7 mouse cellular contexts compared by ENCODE assay signal in genomic region chr9:63755671-63756543, GRCm38 (mm10). TPM values are rescaled to one million over a fixed set of nuclear protein-coding genes. Genes with fewer than 3 reads are reported as not detected.
DNase-seq lines count a peak whose midpoint lies in the region; ATAC-seq and TF ChIP-seq lines count a peak whose summit lies in the region.

No protein-coding gene starts in this region.

- peak overlapping the region; percentile 90 for H3K4me2 ChIP-seq in embryonic facial prominence, embryonic 12.5 days (replicated peaks)
- H3K4me2 ChIP-seq in hindbrain, embryonic 14.5 days (replicated peaks), result peak overlapping the region; percentile 99
- peak overlapping the region; percentile 100 for H3K4me2 ChIP-seq in midbrain, embryonic 15.5 days

- peaks cover 12% of the 10 kb centered on the region; the same call in 1 of the 2 replicates for H3K4me1 ChIP-seq in spleen, adult 2 months (ENCODE audit: control insufficient read depth, insufficient read depth, insufficient read length)
- peaks cover 65% of the 10 kb centered on the region for H3K4me1 ChIP-seq in embryonic facial prominence, embryonic 12.5 days
- H3K4me1 ChIP-seq in hindbrain, embryonic 14.5 days (replicated peaks; ENCODE audit: control insufficient read depth, insufficient read depth, low read length), result peaks cover 45% of the 10 kb centered on the region
- H3K4me1 ChIP-seq in midbrain, embryonic 15.5 days, result peaks cover 52% of the 10 kb centered on the region

- H3K4me3 ChIP-seq in spleen, adult 2 months (ENCODE audit: extremely low read depth, insufficient read depth, insufficient read length), result peak overlapping the region; percentile 74
- peak overlapping the region; percentile 84 for H3K4me3 ChIP-seq in embryonic facial prominence, embryonic 12.5 days
- peak overlapping the region; percentile 71 for H3K4me3 ChIP-seq in hindbrain, embryonic 14.5 days (replicated peaks; ENCODE audit: low read length)
- H3K4me3 ChIP-seq in midbrain, embryonic 15.5 days, result peak overlapping the region; percentile 64

- H3K36me3 ChIP-seq in spleen, adult 2 months (ENCODE audit: control insufficient read depth, insufficient read depth, low read length), result no peaks in the 10 kb centered on the region
- H3K36me3 ChIP-seq in embryonic facial prominence, embryonic 12.5 days, result no peaks in the 10 kb centered on the region
- no peaks in the 10 kb centered on the region for H3K36me3 ChIP-seq in hindbrain, embryonic 14.5 days (replicated peaks; ENCODE audit: control insufficient read depth, insufficient read depth)
- no peaks in the 10 kb centered on the region for H3K36me3 ChIP-seq in midbrain, embryonic 15.5 days (replicated peaks)

- H3K27ac ChIP-seq in spleen, adult 2 months (ENCODE audit: insufficient read depth, low read length), result no peak overlapping the region
- peak overlapping the region; percentile 98 for H3K27ac ChIP-seq in embryonic facial prominence, embryonic 12.5 days
- peak overlapping the region; percentile 27; the same call in 1 of the 2 replicates for H3K27ac ChIP-seq in hindbrain, embryonic 14.5 days
- no peak overlapping the region for H3K27ac ChIP-seq in midbrain, embryonic 15.5 days

- WGBS in spleen, adult 2 months, result 11% methylated on average over 15 of the region's 15 CpGs
- 28% methylated on average over 15 of the region's 15 CpGs for WGBS in embryonic facial prominence, embryonic 12.5 days
- WGBS in hindbrain, embryonic 14.5 days, result 17% methylated on average over 15 of the region's 15 CpGs
- 16% methylated on average over 15 of the region's 15 CpGs for WGBS in midbrain, embryonic 15.5 days

- no peak for DNase-seq in spleen, adult 2 months (ENCODE audit: low read depth in 1 of 2, low spot score in 2 of 2)
- no peak for DNase-seq in spleen, postnatal 4 days (ENCODE audit: low spot score in 2 of 2)
- no peak for DNase-seq in hindbrain, embryonic 14.5 days (ENCODE audit: low spot score)
- no peak for DNase-seq in right cerebral cortex, postnatal 36 days (ENCODE audit: low spot score in 2 of 2)

- peak overlapping the region; percentile 97 for H3K9ac ChIP-seq in embryonic facial prominence, embryonic 12.5 days
- H3K9ac ChIP-seq in hindbrain, embryonic 14.5 days, result peak overlapping the region; percentile 73
- H3K9ac ChIP-seq in midbrain, embryonic 15.5 days, result peak overlapping the region; percentile 4

- TF ChIP-seq CTCF in spleen, adult 2 months (IDR thresholded peaks at IDR 0.05; ENCODE audit: extremely low read depth, insufficient read depth, insufficient read length, insufficient replicate concordance), result no peak

- no peak for ATAC-seq in embryonic facial prominence, embryonic 12.5 days (ENCODE audit: insufficient number of reproducible peaks, insufficient read depth, low FRiP score, low TSS enrichment)
- ATAC-seq in hindbrain, embryonic 14.5 days (ENCODE audit: low FRiP score), result no peak
- no peak for ATAC-seq in midbrain, embryonic 15.5 days (replicated peaks)
- ATAC-seq in inflammation-experienced regulatory T-cells, adult 6 months, result no peak

- H3K27me3 ChIP-seq in spleen, adult 2 months (ENCODE audit: control insufficient read depth, insufficient read depth, low read length), result no peaks in the 10 kb centered on the region
- no peaks in the 10 kb centered on the region for H3K27me3 ChIP-seq in embryonic facial prominence, embryonic 12.5 days
- H3K27me3 ChIP-seq in hindbrain, embryonic 14.5 days (ENCODE audit: control insufficient read depth, insufficient read depth, low read length), result no peaks in the 10 kb centered on the region; the same call in 1 of the 2 replicates
- 0 out of 2 replicates have a peak, but pooled peaks cover 8% of the 10 kb centered on the region for H3K27me3 ChIP-seq in midbrain, embryonic 15.5 days (replicated peaks)

- H3K9me3 ChIP-seq in embryonic facial prominence, embryonic 12.5 days, result no peaks in the 10 kb centered on the region
- H3K9me3 ChIP-seq in hindbrain, embryonic 14.5 days (ENCODE audit: control insufficient read depth, low read length), result no peaks in the 10 kb centered on the region
- H3K9me3 ChIP-seq in midbrain, embryonic 15.5 days, result no peaks in the 10 kb centered on the region

- TF ChIP-seq POLR2A in spleen, adult 2 months (IDR thresholded peaks at IDR 0.05; ENCODE audit: low read depth, low read length), result no peak

RNA-seq across cellular contexts. Expression of gene Smad3, which starts 1.9 kb away (rescaled TPM):
- polyA plus RNA-seq in spleen, adult 2 months (2012; rRNA removed), result 30.2 and 32.2 TPM in 2 replicates
- 37.4 and 38.6 TPM in 2 replicates for polyA plus RNA-seq in embryonic facial prominence, embryonic 12.5 days (2016; fragmentation: Nextera tagmentation; extraction: Ambion mirVana)
- 7.3 and 9.0 TPM in 2 replicates for polyA plus RNA-seq in hindbrain, embryonic 14.5 days (2014; fragmentation: Nextera tagmentation; extraction: Ambion mirVana)
- 7.2 and 9.1 TPM in 2 replicates for polyA plus RNA-seq in midbrain, embryonic 15.5 days (2015; fragmentation: Nextera tagmentation; extraction: Ambion mirVana)
- polyA plus RNA-seq in inflammation-experienced regulatory T-cells, adult 6 months (2017; shearing (Covaris generic)), result 10 to 100 TPM; 16.5 to 24.6 (median 16.8) TPM

Comparison
In these comparisons a context has a peak if more than half of its experiments do, and no peak if none do; other contexts are left out.
1. H3K27ac ChIP-seq: peak in embryonic facial prominence, embryonic 12.5 days (single experiment) and hindbrain, embryonic 14.5 days (single experiment); none in spleen, adult 2 months (single experiment) and midbrain, embryonic 15.5 days (single experiment).
2. H3K9ac ChIP-seq: peak in every context shown above with its lines; median percentile 97 in embryonic facial prominence, embryonic 12.5 days; 73 in hindbrain, embryonic 14.5 days; 4 in midbrain, embryonic 15.5 days.
3. Peak in every context shown above with its lines, with median percentiles within 50 percentile points of each other: H3K4me3 ChIP-seq and H3K4me2 ChIP-seq.